Mouse (Mus musculus) cerebellum, adult 11 months (tissue): ENCODE data around the gene Fam57b.

Source experiments
- DNase-seq: peaks from one replicate; pipeline ENCODE4 v3.0.0; 2022

Gene Fam57b

DNA sequence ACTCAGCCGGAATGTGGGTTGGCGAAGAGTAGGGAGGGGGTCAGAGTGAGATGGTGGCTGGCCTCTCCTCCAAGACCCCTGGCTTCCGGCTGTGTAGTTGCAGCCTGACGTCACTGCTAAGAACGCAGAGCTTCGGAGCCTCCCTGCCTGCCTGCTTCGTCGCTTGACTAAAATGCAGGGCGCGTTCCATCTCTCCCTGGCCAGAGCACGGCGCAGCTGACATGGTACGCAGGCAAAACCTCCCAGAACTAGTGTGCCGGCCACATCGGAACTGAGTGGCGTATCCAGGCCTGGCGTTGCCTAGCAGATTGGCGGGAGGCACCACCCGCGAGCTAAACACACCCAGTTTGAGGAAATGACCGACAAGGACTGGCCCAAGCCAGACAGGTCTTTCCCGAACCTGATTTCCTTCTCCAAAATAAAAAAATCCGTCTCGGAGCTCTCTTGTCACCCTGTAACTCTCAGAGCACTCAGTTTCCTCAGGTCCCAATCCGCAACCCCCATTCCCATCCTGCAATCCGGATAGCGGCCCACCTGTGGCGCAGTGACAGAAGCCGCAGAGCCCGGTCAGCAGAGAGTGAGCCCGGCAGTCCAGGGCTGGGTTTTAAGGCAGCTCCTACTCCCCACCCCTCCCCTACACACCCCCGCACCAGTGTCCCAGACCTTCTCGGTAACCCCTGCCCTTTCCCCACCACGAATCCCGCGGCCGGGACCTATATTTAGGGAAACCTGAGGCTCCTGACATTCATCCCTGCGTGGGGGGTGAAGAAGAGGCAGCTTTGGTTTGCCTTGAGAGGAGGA lies 2.2 kb downstream of the Fam57b start:
- peak; percentile 76 for DNase-seq

GRCm38 (mm10) chr7:126800269-126801056 lies 3.0 kb downstream of the Fam57b start:
- DNase-seq: no peak

GRCm38 (mm10) chr7:126801057-126801422 lies 3.6 kb downstream of the Fam57b start:
- DNase-seq: no peak

GRCm38 (mm10) chr7:126802134-126802889 lies 4.8 kb downstream of the Fam57b start:
- DNase-seq: no peak

- no peak for DNase-seq
Measured at GRCm38 (mm10) chr7:126803181-126803580, 5.7 kb downstream of the Fam57b start.

DNA sequence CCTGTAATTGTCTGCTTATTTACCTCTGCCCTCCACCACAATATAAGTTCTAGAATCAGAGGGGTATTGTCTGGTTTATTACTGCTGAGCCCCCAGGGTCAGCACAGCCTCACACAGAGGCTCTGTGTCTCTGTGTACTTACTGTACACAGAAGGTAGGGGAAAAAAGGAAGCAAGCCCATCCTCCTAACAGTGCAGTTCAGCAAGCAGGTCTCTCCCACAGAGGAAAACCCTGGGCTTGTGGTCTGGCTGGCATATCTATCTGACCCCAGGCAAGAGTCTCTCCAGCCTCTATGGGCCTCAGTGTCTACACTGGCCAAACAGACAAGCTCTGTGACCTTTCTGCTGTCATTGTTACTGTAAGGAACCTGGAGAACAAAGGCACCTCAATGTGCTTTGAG lies 6.3 kb downstream of the Fam57b start:
- DNase-seq: no peak

GRCm38 (mm10) chr7:126806956-126807355 lies 9.5 kb downstream of the Fam57b start:
- no peak for DNase-seq

DNA sequence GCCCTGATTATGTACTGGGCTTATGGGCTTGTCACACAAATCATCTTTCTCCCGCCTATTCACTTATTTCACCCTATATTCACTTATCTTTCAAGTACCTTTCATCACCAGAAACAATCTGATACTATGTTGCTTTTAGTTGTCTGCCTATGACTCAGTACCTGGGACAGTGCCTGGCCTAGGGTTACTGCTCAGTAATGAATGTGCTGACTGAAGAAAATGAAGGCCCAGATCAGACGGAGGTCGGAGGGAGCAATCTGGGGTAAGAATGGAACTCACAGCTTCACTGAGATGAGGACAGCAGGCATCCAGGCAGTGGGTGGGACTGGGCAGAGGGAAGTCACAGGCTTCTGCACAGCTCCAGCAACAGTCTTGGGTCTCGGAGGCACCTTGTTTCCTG lies 9.9 kb downstream of the Fam57b start:
- no peak for DNase-seq

GRCm38 (mm10) chr7:126808703-126809455 lies 11.4 kb downstream of the Fam57b start:
- peak; percentile 85 for DNase-seq

- DNase-seq: no peak
Measured at GRCm38 (mm10) chr7:126809723-126810369, 12.4 kb downstream of the Fam57b start.

DNA sequence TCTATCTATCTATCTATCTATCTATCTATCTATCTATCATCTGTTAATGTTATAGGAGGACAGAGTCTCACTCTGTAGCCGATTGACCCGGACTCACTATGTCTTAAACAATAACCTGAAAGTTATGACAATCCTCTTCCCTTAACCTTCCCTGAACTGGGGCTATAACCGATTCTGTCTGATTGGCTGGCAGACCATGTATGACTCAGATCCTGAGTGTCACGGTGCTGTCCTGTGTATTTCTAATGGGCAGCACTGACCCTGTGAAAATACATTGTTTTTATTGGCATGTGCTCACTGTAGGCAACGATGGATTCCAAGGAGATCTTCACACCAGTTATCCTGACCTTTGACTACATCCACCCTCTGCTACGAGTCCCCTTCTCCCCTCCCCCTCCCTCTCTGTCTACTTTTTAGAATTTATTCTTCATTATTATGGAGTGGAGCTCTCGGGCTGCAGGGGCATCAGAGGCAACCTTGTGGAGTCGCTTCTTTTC lies 18.3 kb downstream of the Fam57b start:
- no peak for DNase-seq

- DNase-seq: no peak
Measured at GRCm38 (mm10) chr7:126816494-126816893, 19.0 kb downstream of the Fam57b start.

DNA sequence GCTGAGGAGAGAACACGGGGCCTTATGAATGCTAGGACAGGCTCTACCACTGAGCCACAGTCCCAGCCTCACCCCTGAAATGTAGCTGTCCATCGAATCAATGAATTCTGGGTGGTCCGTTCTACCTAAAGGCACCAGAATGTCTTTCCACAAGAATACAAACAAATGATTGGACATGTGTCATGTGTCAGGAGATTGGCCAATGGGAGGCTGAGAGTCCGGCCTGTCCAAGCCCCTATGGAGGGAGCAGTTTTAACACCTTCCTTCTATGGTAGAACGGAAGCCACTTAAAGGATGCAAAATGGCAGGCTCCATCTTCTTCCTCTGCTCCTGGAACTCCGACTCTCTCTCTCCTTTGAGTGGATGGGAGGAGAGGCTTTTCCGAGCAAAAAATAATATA lies 20.1 kb downstream of the Fam57b start:
- DNase-seq: no peak

DNA sequence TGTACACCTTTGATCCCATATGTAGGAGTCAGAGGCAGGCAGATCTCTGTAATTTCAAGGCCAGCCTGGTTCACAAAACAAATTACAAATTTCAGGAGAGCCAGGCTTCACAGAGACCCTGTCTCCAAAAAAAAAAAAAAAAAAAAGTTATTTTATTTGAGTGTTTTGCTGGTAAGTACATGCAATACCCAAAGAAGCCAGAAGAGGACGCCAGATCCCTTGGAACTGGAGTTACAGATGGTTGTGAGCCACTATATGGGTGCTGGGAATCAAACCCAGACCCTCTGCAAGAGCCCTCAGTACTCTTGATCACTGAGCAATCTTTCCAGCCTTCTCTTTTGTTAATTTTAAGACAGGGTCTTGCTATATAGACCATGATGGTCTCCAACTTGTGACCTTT lies 21.4 kb downstream of the Fam57b start:
- DNase-seq: no peak

- peak; percentile 86 for DNase-seq
Measured at GRCm38 (mm10) chr7:126821835-126822511, 24.5 kb downstream of the Fam57b start.

DNA sequence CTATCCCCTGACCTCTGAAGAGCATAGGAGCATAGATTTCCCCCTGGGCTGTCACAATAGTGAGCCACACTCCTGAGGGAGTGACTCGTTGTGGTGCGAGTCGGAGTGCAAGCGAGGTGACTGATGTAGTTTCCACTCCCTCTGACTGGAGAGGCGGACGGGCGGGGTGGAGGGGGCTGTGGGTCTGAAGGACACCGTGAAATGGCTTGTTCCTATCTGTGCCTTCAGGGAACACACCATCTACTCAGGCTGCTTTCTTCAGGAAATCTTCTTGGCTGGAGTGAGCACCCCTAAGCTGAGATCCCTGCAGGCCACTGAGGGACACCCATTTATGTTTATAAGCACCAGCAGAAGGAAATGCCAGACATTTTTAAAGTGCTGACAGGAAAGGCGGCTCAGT lies 25.3 kb downstream of the Fam57b start:
- DNase-seq: no peak

DNA sequence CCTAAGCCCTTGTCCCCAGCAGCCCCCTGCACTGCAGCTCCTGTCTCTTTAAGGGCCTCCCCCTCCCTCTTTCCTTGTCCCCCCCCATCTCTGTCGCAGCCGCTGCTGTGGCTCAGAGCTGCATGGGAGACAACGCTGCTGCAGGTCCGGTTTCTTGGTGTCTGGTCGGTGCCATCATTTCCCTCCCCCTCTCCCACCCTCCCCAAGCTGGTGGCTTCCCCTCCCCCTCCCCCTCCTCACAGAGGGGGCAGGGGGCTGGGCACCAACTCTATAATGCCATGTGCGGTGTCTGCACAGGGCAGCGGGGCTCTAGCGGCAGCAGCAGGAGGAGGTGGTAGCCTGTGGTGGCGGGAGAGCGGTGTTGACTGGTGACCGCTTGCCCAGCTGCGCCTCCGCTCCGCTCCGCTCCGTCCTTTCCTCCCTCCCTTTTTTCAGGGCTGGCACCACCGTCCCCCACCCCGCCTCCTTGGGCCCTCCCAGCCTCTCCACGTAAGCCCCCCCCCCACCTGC lies 25.8 kb downstream of the Fam57b start:
- DNase-seq: peak; percentile 64

GRCm38 (mm10) chr7:126823940-126824339 lies 26.5 kb downstream of the Fam57b start:
- DNase-seq: no peak

- DNase-seq: no peak
Measured at GRCm38 (mm10) chr7:126825403-126825802, 27.9 kb downstream of the Fam57b start.

GRCm38 (mm10) chr7:126825952-126826351 lies 28.5 kb downstream of the Fam57b start:
- DNase-seq: no peak

- no peak for DNase-seq
Measured at GRCm38 (mm10) chr7:126831539-126831938, 34.1 kb downstream of the Fam57b start, which contains the start of gene 4930451I11Rik. Gene 4930451I11Rik (minus strand): TSS chr7:126831639.
